Mouse (Mus musculus): ENCODE measurements around the gene Olfr617. TPM values are rescaled to one million over a fixed set of nuclear protein-coding genes. Genes with fewer than 3 reads are reported as not detected.
"Not testable (repeated sequence)": the region's sequence is repeated elsewhere in the genome, so short reads cannot be mapped to it uniquely, and the experiment has no call there.

Gene Olfr617
- polyA plus RNA-seq (2012; rRNA removed), result not detected in 2 replicates

- H3K4me3 ChIP-seq (ENCODE audit: low read depth, low read length), result no peak within 1 kb of the TSS
These were observed at the start of gene Olfr617 for GRCm38 (mm10) chr7:103572761-103573160. Gene Olfr617, plus strand, starts transcription at chr7:103573061.

GRCm38 (mm10) chr7:103542617-103543016 lies 30.2 kb upstream of the Olfr617 start, which contains the start of gene Olfr612:
Gene Olfr612, minus strand, starts transcription at chr7:103542717.
- not testable (repeated sequence) for H3K27me3 ChIP-seq (ENCODE audit: control insufficient read depth, insufficient read depth, low read length); H3K4me1 ChIP-seq (ENCODE audit: control insufficient read depth, insufficient read depth, insufficient read length, low read length); H3K27ac ChIP-seq (ENCODE audit: insufficient read depth, low read depth, low read length); H3K4me3 ChIP-seq (ENCODE audit: low read depth, low read length); H3K36me3 ChIP-seq (ENCODE audit: control insufficient read depth, insufficient read depth, low read length)
- 79% methylated on average over 2 of the region's 2 CpGs for WGBS

More at GRCm38 (mm10) chr7:103572761-103573160, at the start of gene Olfr617:
- Histone ChIP-seq H3K27ac (ENCODE audit: insufficient read depth, low read depth, low read length) (no peak within 1 kb of the TSS), H3K36me3 (ENCODE audit: control insufficient read depth, insufficient read depth, low read length) (no peaks in the 10 kb centered on the region), H3K27me3 (ENCODE audit: control insufficient read depth, insufficient read depth, low read length) (no peaks in the 10 kb centered on the region), H3K4me1 (ENCODE audit: control insufficient read depth, insufficient read depth, insufficient read length, low read length) (no peaks in the 10 kb centered on the region)
- 88% methylated on average over 1 of the region's 1 CpGs for WGBS
- TF ChIP-seq CTCF (IDR thresholded peaks at IDR 0.05; ENCODE audit: extremely low read depth, insufficient read length, insufficient replicate concordance, low read depth, low read length) (no peak), POLR2A (IDR thresholded peaks at IDR 0.05; ENCODE audit: low read depth, low read length) (no peak)

- Histone ChIP-seq H3K27me3 (ENCODE audit: control insufficient read depth, insufficient read depth, low read length) (no peaks in the 10 kb centered on the region), H3K27ac (ENCODE audit: insufficient read depth, low read depth, low read length) (no peak within 1 kb of the TSS), H3K4me3 (ENCODE audit: low read depth, low read length) (no peak within 1 kb of the TSS), H3K36me3 (ENCODE audit: control insufficient read depth, insufficient read depth, low read length) (no peaks in the 10 kb centered on the region), H3K4me1 (ENCODE audit: control insufficient read depth, insufficient read depth, insufficient read length, low read length) (no peaks in the 10 kb centered on the region)
- WGBS, result 72% methylated on average over 2 of the region's 2 CpGs
- TF ChIP-seq POLR2A (IDR thresholded peaks at IDR 0.05; ENCODE audit: low read depth, low read length) (no peak), CTCF (IDR thresholded peaks at IDR 0.05; ENCODE audit: extremely low read depth, insufficient read length, insufficient replicate concordance, low read depth, low read length) (no peak)
These were observed 25.1 kb upstream of the Olfr617 start, which contains the start of gene Olfr613 for GRCm38 (mm10) chr7:103547774-103548173. Gene Olfr613, plus strand, starts transcription at chr7:103548074.

- WGBS, result 84% methylated on average over 2 of the region's 2 CpGs
- H3K4me1 ChIP-seq (ENCODE audit: control insufficient read depth, insufficient read depth, insufficient read length, low read length), result no peaks in the 10 kb centered on the region
- no peaks in the 10 kb centered on the region for H3K36me3 ChIP-seq (ENCODE audit: control insufficient read depth, insufficient read depth, low read length)
- H3K27ac ChIP-seq (ENCODE audit: insufficient read depth, low read depth, low read length), result no peak within 1 kb of the TSS
- H3K27me3 ChIP-seq (ENCODE audit: control insufficient read depth, insufficient read depth, low read length), result no peaks in the 10 kb centered on the region
- H3K4me3 ChIP-seq (ENCODE audit: low read depth, low read length), result no peak within 1 kb of the TSS
- no peak for TF ChIP-seq POLR2A (IDR thresholded peaks at IDR 0.05; ENCODE audit: low read depth, low read length)
- TF ChIP-seq CTCF (IDR thresholded peaks at IDR 0.05; ENCODE audit: extremely low read depth, insufficient read length, insufficient replicate concordance, low read depth, low read length), result no peak
These were observed 17.1 kb upstream of the Olfr617 start, which contains the start of gene Olfr615 for GRCm38 (mm10) chr7:103555779-103556178. Gene Olfr615, plus strand, starts transcription at chr7:103556079.

- Histone ChIP-seq H3K4me1 (ENCODE audit: control insufficient read depth, insufficient read depth, insufficient read length, low read length) (no peaks in the 10 kb centered on the region), H3K27me3 (ENCODE audit: control insufficient read depth, insufficient read depth, low read length) (no peaks in the 10 kb centered on the region), H3K4me3 (ENCODE audit: low read depth, low read length) (no peak within 1 kb of the TSS), H3K27ac (ENCODE audit: insufficient read depth, low read depth, low read length) (no peak within 1 kb of the TSS), H3K36me3 (ENCODE audit: control insufficient read depth, insufficient read depth, low read length) (no peaks in the 10 kb centered on the region)
- no peak for TF ChIP-seq CTCF (IDR thresholded peaks at IDR 0.05; ENCODE audit: extremely low read depth, insufficient read length, insufficient replicate concordance, low read depth, low read length)
- TF ChIP-seq POLR2A (IDR thresholded peaks at IDR 0.05; ENCODE audit: low read depth, low read length), result no peak
- 68% methylated on average over 3 of the region's 3 CpGs for WGBS
These were observed 3.8 kb upstream of the Olfr617 start, which contains the start of gene Olfr616 for GRCm38 (mm10) chr7:103569043-103569442. Gene Olfr616, minus strand, starts transcription at chr7:103569143.

GRCm38 (mm10) chr7:103589803-103590202 lies 16.9 kb downstream of the Olfr617 start, which contains the start of gene Olfr618:
Gene Olfr618, plus strand, starts transcription at chr7:103590103.
- H3K27me3 ChIP-seq (ENCODE audit: control insufficient read depth, insufficient read depth, low read length), result no peaks in the 10 kb centered on the region
- 53% methylated on average over 2 of the region's 2 CpGs for WGBS
- no peak within 1 kb of the TSS for H3K27ac ChIP-seq (ENCODE audit: insufficient read depth, low read depth, low read length)
- no peaks in the 10 kb centered on the region for H3K4me1 ChIP-seq (ENCODE audit: control insufficient read depth, insufficient read depth, insufficient read length, low read length)
- no peak for TF ChIP-seq POLR2A (IDR thresholded peaks at IDR 0.05; ENCODE audit: low read depth, low read length)
- TF ChIP-seq CTCF (IDR thresholded peaks at IDR 0.05; ENCODE audit: extremely low read depth, insufficient read length, insufficient replicate concordance, low read depth, low read length), result no peak
- no peak within 1 kb of the TSS for H3K4me3 ChIP-seq (ENCODE audit: low read depth, low read length)
- no peaks in the 10 kb centered on the region for H3K36me3 ChIP-seq (ENCODE audit: control insufficient read depth, insufficient read depth, low read length)

- H3K27ac ChIP-seq (ENCODE audit: insufficient read depth, low read depth, low read length), result no peak within 1 kb of the TSS
- H3K4me3 ChIP-seq (ENCODE audit: low read depth, low read length), result no peak within 1 kb of the TSS
- no peaks in the 10 kb centered on the region for H3K36me3 ChIP-seq (ENCODE audit: control insufficient read depth, insufficient read depth, low read length)
- no peak for TF ChIP-seq CTCF (IDR thresholded peaks at IDR 0.05; ENCODE audit: extremely low read depth, insufficient read length, insufficient replicate concordance, low read depth, low read length)
- no peak for TF ChIP-seq POLR2A (IDR thresholded peaks at IDR 0.05; ENCODE audit: low read depth, low read length)
- H3K4me1 ChIP-seq (ENCODE audit: control insufficient read depth, insufficient read depth, insufficient read length, low read length), result no peaks in the 10 kb centered on the region
- H3K27me3 ChIP-seq (ENCODE audit: control insufficient read depth, insufficient read depth, low read length), result no peaks in the 10 kb centered on the region
These were observed 27.4 kb downstream of the Olfr617 start, which contains the start of gene Olfr619 for GRCm38 (mm10) chr7:103600275-103600674. Gene Olfr619, plus strand, starts transcription at chr7:103600575.

All from small intestine, adult 2 months (tissue).